Mouse (Mus musculus) right cerebral cortex, postnatal 10 days (tissue): ENCODE data around the gene Ppp1r15a.
A peak's percentile ranks its signal among the peaks of the same experiment; 100 is the strongest.

Source experiments
- DNase-seq, 2 experiments: peaks; one replicate each; pipeline ENCODE4 v3.0.0; 2021; ENCODE audit warnings: low spot score in 2 of 2

The Ppp1r15a gene

DNA sequence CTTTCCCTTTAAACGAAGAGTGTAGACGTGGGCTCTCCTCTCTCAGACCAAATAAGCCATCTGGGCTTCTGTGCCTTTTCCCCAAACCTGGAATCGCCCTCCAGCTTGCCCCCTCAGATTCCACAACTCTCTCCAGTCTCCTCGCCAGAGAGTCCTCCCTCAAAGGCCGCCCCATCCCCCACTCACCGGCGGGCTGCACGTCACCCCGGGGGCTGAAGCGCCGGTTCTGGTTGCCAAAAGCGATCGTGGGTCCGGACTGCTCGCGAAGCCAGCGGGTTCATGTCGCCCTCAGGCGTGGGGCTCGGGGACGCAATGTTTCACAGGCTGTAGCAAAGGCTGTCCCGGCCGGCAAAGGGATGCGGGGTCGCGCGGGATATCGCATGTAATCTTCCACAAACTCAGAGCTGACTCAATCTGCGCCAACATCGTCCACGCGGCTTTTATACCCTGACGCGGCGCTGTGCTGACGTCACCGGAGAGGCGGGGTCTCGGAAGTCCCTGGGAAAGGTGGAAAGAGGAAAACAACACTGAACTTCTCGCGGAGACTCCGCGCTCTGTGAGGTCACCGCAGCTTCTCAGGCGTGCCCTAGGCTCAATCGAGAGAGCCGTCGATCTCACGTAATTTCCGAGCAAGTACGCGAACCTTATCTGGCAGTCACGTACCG, at the start of gene Ppp1r15a, which contains the start of gene Plekha4:
Ppp1r15a (minus strand) TSS at position 460 of the 665 bp plus-strand sequence.
Plekha4 (plus strand) TSS at position 522 of the 665 bp plus-strand sequence.
- peak; percentile 95 to 96 for DNase-seq

DNA sequence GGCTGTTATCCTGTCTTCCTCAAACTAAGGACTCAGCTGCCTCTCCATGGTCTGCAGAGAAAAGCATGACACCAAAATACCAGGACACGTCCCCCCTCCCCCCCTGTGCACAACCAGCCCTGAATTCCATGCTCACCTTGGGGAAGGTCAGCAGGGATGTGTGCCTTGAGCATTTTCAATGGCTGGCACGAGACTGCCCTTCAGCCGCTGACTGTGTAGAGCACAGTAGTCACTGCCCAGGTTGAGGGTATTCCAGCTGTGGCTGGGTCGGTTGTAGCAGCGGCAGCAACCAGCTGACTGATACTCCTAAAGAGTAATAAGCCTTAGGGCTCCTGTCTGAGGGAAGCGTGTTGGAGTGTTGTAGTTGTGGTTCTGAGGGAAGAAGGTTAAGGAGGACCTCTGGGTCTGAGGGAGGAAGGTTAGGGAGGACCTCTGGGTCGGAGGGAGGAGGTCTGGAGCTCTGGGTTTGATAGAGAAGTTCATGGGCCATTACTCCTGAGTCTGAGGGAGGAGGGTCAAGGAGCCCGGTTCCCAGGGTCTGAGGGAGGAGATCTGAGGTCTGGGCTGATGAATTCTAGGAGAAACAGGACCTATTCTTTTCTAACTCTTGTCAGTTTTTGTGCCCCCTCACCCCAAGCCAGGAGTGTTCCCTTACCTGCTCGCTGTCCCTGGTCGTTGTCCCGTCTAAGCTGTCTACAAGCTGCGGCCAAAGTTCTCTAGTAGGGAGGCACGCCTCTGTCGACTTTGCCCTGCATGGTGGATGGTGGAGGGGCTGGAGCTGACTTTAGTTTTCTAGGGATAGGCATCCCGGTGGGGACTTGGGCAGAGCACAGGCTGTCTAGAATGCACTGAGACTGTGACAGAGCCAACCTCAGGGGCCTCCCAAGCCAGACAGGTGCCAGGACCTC, 48.7 kb upstream of the Ppp1r15a start:
- DNase-seq = no peak

GRCm38 (mm10) chr7:45573954-45574353, 47.9 kb upstream of the Ppp1r15a start:
- DNase-seq = no peak

- no peak for DNase-seq
These were observed 45.9 kb upstream of the Ppp1r15a start for GRCm38 (mm10) chr7:45571966-45572365.

GRCm38 (mm10) chr7:45570103-45570741, 44.2 kb upstream of the Ppp1r15a start, which contains the start of gene Bcat2:
Bcat2 (plus strand) TSS chr7:45570153.
- peak; percentile 79 to 84 for DNase-seq

- DNase-seq = no peak
These were observed 42.8 kb upstream of the Ppp1r15a start for GRCm38 (mm10) chr7:45568601-45569473.

GRCm38 (mm10) chr7:45567780-45568516, 41.9 kb upstream of the Ppp1r15a start:
- DNase-seq = peak; percentile 94 to 95

- no peak for DNase-seq
These were observed 41.2 kb upstream of the Ppp1r15a start for GRCm38 (mm10) chr7:45567112-45567779.

- no peak for DNase-seq
These were observed 39.4 kb upstream of the Ppp1r15a start for GRCm38 (mm10) chr7:45565446-45565845.

DNA sequence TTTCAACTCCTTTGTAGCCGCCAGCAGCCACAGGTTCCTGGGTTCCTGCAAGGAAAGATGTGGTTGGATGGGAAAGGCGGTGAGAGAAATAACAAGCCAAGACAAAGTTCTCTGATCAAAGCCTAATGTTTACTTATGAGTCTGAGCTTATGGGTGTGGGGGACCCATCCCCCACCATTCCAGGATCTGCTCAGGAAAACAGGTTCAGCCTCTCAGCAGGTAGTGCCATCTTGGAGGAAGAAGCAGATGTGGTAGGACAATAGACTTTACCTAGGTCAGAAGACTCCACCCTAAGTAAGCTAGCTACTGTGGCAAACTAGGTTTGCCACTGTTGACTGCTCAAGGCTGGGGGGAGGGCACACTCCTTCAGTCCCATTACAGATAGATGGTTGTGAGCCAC, 38.7 kb upstream of the Ppp1r15a start:
- no peak for DNase-seq

GRCm38 (mm10) chr7:45561624-45562520, 35.8 kb upstream of the Ppp1r15a start:
- DNase-seq = no peak

DNA sequence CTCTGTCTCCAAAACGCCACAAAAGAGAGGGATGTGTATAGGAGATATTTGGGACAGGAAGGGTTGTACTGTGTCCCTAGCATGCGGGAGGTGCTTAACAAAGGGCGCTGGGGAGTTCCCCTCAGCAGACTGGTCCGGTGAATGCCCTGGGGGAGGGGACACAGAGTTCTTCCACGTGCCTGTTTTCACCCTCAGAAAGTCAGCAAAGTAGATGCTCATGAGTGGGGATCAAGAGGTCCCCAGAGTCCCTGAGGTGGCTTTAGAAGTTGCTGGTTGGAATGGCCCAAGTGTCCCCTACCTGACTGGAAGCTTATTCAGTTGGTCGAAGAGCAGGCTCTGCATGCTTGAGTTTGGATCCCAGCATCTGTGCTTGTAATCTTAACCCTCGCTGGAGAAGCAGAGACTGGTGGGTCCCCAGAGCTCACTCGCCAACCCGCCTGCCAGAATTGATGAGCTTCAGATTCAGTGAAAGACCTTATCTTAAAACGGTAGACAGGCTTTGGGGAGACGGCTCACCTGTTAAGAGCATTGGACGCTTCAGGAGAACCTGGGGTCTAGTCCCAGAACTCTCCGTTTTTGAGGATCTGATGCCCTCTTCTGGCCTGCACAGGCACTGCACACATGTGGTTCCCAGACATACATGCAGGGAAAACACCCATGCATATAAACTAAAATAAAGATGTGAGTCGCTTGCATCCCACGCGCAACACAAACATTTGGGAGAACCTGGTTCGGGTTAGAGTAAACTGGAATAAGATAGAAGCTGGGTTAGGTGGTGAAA, 35.0 kb upstream of the Ppp1r15a start:
- peak; percentile 81 to 90 for DNase-seq

GRCm38 (mm10) chr7:45560241-45560640, 34.2 kb upstream of the Ppp1r15a start:
- no peak for DNase-seq

GRCm38 (mm10) chr7:45558907-45559306, 32.8 kb upstream of the Ppp1r15a start:
- DNase-seq = no peak

DNA sequence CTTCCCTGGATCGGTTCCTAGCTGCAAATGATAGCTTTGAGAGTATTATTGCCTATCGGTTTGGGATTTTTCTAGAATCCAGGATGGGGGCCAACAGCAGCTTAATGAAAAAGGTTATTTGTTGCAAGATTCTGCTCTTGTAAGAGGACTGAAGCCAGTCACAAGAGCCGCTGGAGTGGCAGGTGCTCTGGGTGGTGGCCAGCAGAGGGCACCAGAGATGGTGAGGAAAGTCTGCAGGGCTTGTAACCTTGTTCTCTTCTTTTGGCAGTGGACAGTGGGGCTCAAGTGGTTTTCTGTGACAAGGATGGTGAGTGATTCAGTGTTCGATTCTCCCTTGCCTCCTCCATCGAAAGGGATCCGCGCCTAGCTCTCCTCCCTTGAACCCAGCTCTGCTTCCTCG, 29.7 kb upstream of the Ppp1r15a start:
- DNase-seq = peak; percentile 67 to 81

DNA sequence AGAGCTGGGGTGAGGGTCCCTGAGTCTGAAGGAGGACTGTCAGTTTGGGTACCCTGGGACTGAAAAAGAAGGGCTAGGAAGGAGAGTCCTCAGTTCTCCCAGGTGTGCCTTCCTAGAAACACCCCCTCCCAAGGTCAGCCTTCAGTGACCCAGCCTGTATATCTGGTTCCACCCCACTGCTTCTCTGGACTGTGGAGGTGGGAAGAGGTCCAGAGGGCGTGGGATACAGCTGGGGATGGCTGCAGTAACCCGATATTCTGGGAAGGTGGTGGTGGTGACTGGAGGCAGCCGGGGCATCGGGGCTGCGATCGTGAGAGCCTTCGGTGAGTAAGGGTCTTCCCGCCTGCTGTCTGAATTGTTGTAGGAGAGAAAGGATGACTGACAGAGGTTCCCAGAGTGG, 28.7 kb upstream of the Ppp1r15a start, which contains the start of gene Hsd17b14:
Hsd17b14 (plus strand) TSS at position 150 of the 400 bp plus-strand sequence.
- DNase-seq = no peak

- DNase-seq = no peak
These were observed 27.9 kb upstream of the Ppp1r15a start for GRCm38 (mm10) chr7:45553990-45554389.

DNA sequence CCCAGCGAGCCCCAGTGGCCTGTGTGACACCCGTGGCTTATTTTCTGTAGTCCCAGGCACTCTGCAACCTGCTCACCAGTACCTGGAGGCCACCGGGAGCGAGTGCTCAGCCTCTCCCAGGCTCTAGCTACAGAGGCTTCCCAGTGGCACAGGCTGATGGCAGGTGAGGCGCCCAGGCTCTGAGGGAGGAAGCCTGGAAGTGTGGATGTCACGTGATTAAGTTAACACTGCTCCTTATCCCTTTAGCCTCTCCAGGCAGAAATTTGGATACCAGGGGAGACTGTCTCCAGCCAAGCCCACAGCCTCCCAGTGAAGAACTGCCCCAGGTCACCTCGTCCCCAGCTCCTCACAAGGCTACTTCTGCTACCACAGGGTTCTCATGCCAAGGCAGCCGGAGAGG, 27.5 kb upstream of the Ppp1r15a start:
- no peak for DNase-seq
